Mouse (Mus musculus) liver, embryonic 15.5 days (tissue): ENCODE measurements around the gene Mical2. TPM values are rescaled to one million over a fixed set of nuclear protein-coding genes. Genes with fewer than 3 reads are reported as not detected.

Experiments
- polyA plus RNA-seq: library from polyadenylated mRNA; unstranded; fragments of >200 nt; fragmentation: Nextera tagmentation; extraction: Ambion mirVana; gene quantifications from 2 replicates; pipeline ENCODE4 v1.2.1, GENCODE M21; 2015

Gene Mical2
- polyA plus RNA-seq, 1 experiment from 2014 or later: 1.8 TPM

Other genes with a start within 250 kb of the Mical2 start
- 17.5 and 18.2 TPM in 2 replicates for gene Usp47, start 202.4 kb upstream of the Mical2 start, polyA plus RNA-seq
- gene Dkk3, start 66.8 kb upstream of the Mical2 start, polyA plus RNA-seq: 2.1 and 2.5 TPM in 2 replicates
- gene Parva, start 201.6 kb downstream of the Mical2 start, polyA plus RNA-seq: 7.4 and 7.8 TPM in 2 replicates